Mouse (Mus musculus): ENCODE measurements around the gene Mtmr3. TPM values are rescaled to one million over a fixed set of nuclear protein-coding genes. Genes with fewer than 3 reads are reported as not detected.

Gene Mtmr3
- polyA plus RNA-seq, 1 experiment from 2014 or later, result 21.2 TPM

DNA sequence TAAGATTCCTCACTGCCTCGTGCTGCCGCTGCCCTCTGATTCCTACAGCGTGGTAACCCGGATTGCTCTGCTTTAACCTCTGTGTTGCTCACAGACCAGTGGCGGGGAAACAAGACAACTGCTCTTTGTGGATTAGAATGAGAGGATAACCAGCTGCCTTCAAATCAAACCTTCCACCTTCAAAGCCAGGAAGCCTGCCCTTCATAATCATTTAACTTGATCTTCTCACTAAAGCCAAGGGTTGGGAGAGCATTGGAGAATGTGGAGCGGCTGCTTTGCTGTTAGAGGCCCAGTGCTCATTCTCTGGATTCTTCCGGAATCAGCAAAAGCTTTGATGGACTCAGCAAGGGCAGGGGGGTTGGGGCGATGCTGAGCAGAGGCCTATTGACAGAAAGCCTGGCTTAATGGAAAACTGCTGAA, 35.2 kb upstream of the Mtmr3 start:
- 14% methylated on average over 8 of the region's 8 CpGs for WGBS
- ATAC-seq (replicated peaks; ENCODE audit: extremely low read depth, insufficient read depth, low FRiP score), result peak; percentile 37; the same call in 1 of the 2 replicates
- H3K27ac ChIP-seq (ENCODE audit: low read length), result peak overlapping the region; percentile 40

DNA sequence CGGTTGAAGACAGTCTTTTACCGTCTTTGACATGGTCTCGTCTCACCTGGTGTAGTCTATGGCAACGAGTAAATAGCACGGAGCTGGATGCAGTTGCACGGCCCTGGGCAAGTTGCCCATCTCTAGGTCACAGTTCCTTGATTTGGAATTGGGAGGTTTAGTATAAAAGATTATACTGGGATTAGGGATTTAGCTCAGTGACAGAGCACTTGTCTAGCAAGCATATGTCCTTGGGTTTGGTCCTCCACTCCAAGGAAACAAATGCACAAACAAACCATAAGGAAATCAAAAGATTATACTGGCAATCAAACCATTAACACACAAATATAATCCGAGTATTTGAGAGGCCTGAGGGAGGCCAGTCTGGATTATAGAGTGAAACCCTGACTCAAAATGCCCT, 33.0 kb upstream of the Mtmr3 start:
- 83% methylated on average over 7 of the region's 7 CpGs for WGBS
- no peaks in the 10 kb centered on the region for H3K36me3 ChIP-seq (ENCODE audit: control insufficient read depth, insufficient read depth)

More for the DNA sequence above, 35.2 kb upstream of the Mtmr3 start:
- peaks cover 13% of the 10 kb centered on the region for H3K4me1 ChIP-seq (ENCODE audit: control insufficient read depth, insufficient read depth, low read length)
- no peaks in the 10 kb centered on the region for H3K27me3 ChIP-seq (ENCODE audit: control insufficient read depth, insufficient read depth, low read length)
- no peak overlapping the region for H3K4me3 ChIP-seq (ENCODE audit: low read length)
- no peak overlapping the region for H3K4me2 ChIP-seq (ENCODE audit: low read depth, low read length)
- H3K9me3 ChIP-seq (replicated peaks; ENCODE audit: control insufficient read depth, low read length), result no peaks in the 10 kb centered on the region
- peak overlapping the region; percentile 0; the same call in 1 of the 2 replicates for H3K9ac ChIP-seq (ENCODE audit: low read length)
- no peaks in the 10 kb centered on the region for H3K36me3 ChIP-seq (ENCODE audit: control insufficient read depth, insufficient read depth)

DNA sequence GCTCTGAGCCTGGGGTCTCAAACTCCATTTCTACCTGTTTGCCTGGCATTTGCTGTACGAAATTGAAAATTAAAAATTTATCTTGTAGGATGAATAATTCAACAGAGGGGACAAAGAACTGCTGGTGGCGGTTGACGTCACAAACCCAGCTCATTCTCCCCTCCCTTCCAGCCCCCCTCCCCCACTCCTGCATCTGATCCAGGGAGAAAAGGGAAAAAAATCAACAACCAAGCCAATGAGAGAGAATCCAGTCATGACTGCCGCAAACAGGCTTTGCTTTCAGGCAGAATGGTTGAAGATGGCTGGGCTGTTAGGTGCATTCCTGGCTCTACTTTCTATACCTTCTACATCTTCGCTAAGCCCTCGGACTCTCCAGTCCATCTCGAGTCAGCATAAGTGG, 31.3 kb upstream of the Mtmr3 start:
- no peak overlapping the region for H3K27ac ChIP-seq (ENCODE audit: low read length)
- no peak overlapping the region for H3K9ac ChIP-seq (ENCODE audit: low read length)
- H3K27me3 ChIP-seq (ENCODE audit: control insufficient read depth, insufficient read depth, low read length), result no peaks in the 10 kb centered on the region
- no peak overlapping the region for H3K4me3 ChIP-seq (ENCODE audit: low read length)
- no peaks in the 10 kb centered on the region for H3K9me3 ChIP-seq (replicated peaks; ENCODE audit: control insufficient read depth, low read length)
- peaks cover 10% of the 10 kb centered on the region for H3K4me1 ChIP-seq (ENCODE audit: control insufficient read depth, insufficient read depth, low read length)
- H3K4me2 ChIP-seq (ENCODE audit: low read depth, low read length), result no peak overlapping the region
- ATAC-seq (replicated peaks; ENCODE audit: extremely low read depth, insufficient read depth, low FRiP score), result no peak
- 78% methylated on average over 7 of the region's 7 CpGs for WGBS
- no peaks in the 10 kb centered on the region for H3K36me3 ChIP-seq (ENCODE audit: control insufficient read depth, insufficient read depth)

More for the DNA sequence above, 33.0 kb upstream of the Mtmr3 start:
- Histone ChIP-seq H3K4me1 (ENCODE audit: control insufficient read depth, insufficient read depth, low read length) (peaks cover 13% of the 10 kb centered on the region), H3K4me3 (ENCODE audit: low read length) (no peak overlapping the region), H3K9ac (ENCODE audit: low read length) (no peak overlapping the region), H3K9me3 (replicated peaks; ENCODE audit: control insufficient read depth, low read length) (no peaks in the 10 kb centered on the region), H3K27ac (ENCODE audit: low read length) (no peak overlapping the region), H3K27me3 (ENCODE audit: control insufficient read depth, insufficient read depth, low read length) (no peaks in the 10 kb centered on the region), H3K4me2 (ENCODE audit: low read depth, low read length) (no peak overlapping the region)
- ATAC-seq (replicated peaks; ENCODE audit: extremely low read depth, insufficient read depth, low FRiP score), result no peak

DNA sequence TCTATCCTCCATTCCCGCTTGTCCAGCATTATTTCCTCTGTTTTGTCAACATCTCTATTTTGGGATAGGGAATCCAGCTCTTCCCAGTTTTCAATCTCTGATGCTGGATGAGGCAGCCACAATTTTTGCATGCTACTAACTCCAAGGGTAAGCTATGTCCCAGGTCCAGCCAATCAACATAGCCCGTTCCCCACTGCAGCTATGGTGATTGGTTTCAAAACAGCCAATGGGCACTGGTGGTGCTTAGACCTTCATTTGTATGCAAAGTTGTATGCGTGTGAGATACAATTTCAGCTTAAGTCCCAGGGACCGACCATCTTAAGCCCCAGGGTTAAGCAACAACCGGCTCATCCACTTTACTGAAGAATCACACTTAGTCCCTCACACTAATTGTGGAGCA, 28.3 kb upstream of the Mtmr3 start:
- ATAC-seq (replicated peaks; ENCODE audit: extremely low read depth, insufficient read depth, low FRiP score), result no peak

DNA sequence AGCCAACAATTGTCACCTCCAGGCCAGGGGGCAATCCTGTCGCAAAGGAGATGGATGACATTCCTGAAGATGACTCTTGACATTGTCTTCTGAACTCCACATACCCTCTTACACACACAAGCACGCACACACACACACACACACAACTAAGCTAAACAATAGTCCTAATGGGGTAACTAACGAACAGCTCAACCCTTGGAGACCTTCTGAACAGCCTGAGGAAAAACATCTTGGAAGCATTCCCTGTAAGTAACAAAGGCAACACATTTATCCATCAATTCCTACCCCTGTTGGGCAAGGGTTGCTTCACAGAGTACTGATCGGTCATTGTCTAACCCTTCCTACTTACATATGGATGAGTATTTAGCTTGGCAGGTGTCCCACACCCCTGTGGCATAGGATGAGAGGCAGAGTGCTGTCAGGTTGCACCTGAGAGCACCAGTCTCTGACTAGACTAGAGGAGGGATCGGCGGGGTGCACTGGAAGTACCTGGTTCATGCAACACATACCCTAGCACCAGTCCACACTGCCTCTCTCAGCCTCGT, 27.9 kb upstream of the Mtmr3 start:
- no peaks in the 10 kb centered on the region for H3K27me3 ChIP-seq (ENCODE audit: control insufficient read depth, insufficient read depth, low read length)
- no peak overlapping the region for H3K27ac ChIP-seq (ENCODE audit: low read length)
- H3K4me1 ChIP-seq (ENCODE audit: control insufficient read depth, insufficient read depth, low read length), result peaks cover 10% of the 10 kb centered on the region
- no peak for ATAC-seq (replicated peaks; ENCODE audit: extremely low read depth, insufficient read depth, low FRiP score)
- WGBS, result 72% methylated on average over 7 of the region's 7 CpGs
- no peak overlapping the region for H3K4me3 ChIP-seq (ENCODE audit: low read length)
- H3K4me2 ChIP-seq (ENCODE audit: low read depth, low read length), result no peak overlapping the region
- no peak overlapping the region for H3K9ac ChIP-seq (ENCODE audit: low read length)
- no peaks in the 10 kb centered on the region for H3K36me3 ChIP-seq (ENCODE audit: control insufficient read depth, insufficient read depth)
- no peaks in the 10 kb centered on the region for H3K9me3 ChIP-seq (replicated peaks; ENCODE audit: control insufficient read depth, low read length)

More for the DNA sequence above, 28.3 kb upstream of the Mtmr3 start:
- no peak overlapping the region for H3K4me2 ChIP-seq (ENCODE audit: low read depth, low read length)
- H3K27me3 ChIP-seq (ENCODE audit: control insufficient read depth, insufficient read depth, low read length), result no peaks in the 10 kb centered on the region
- H3K4me1 ChIP-seq (ENCODE audit: control insufficient read depth, insufficient read depth, low read length), result peaks cover 10% of the 10 kb centered on the region
- H3K36me3 ChIP-seq (ENCODE audit: control insufficient read depth, insufficient read depth), result no peaks in the 10 kb centered on the region
- no peaks in the 10 kb centered on the region for H3K9me3 ChIP-seq (replicated peaks; ENCODE audit: control insufficient read depth, low read length)
- H3K27ac ChIP-seq (ENCODE audit: low read length), result no peak overlapping the region
- 70% methylated on average over 5 of the region's 5 CpGs for WGBS
- H3K4me3 ChIP-seq (ENCODE audit: low read length), result no peak overlapping the region
- no peak overlapping the region for H3K9ac ChIP-seq (ENCODE audit: low read length)

DNA sequence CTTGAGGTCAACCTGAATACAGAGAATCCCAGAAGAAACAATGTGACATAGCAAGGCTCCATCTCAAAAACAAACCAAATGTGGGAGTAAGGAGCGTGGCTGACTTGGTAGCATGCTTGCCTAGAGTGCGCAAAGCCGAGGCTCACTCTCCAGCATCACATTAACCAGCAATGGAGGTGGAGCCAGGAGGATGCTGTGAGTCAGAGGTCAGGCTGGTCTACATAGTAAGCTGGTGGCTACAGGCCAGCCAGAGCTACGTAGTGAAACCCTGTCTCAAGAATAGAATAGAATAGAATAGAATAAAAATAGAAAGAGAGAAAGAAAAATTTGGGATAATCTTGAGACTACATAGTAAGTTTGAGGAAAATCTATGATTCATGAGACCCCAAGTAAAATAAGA, 27.2 kb upstream of the Mtmr3 start:
- Histone ChIP-seq H3K36me3 (ENCODE audit: control insufficient read depth, insufficient read depth) (no peaks in the 10 kb centered on the region), H3K9ac (ENCODE audit: low read length) (no peak overlapping the region), H3K9me3 (replicated peaks; ENCODE audit: control insufficient read depth, low read length) (no peaks in the 10 kb centered on the region), H3K4me1 (ENCODE audit: control insufficient read depth, insufficient read depth, low read length) (peaks cover 10% of the 10 kb centered on the region), H3K4me2 (ENCODE audit: low read depth, low read length) (no peak overlapping the region), H3K27me3 (ENCODE audit: control insufficient read depth, insufficient read depth, low read length) (no peaks in the 10 kb centered on the region), H3K27ac (ENCODE audit: low read length) (no peak overlapping the region), H3K4me3 (ENCODE audit: low read length) (no peak overlapping the region)
- 63% methylated on average over 4 of the region's 4 CpGs for WGBS
- no peak for ATAC-seq (replicated peaks; ENCODE audit: extremely low read depth, insufficient read depth, low FRiP score)

DNA sequence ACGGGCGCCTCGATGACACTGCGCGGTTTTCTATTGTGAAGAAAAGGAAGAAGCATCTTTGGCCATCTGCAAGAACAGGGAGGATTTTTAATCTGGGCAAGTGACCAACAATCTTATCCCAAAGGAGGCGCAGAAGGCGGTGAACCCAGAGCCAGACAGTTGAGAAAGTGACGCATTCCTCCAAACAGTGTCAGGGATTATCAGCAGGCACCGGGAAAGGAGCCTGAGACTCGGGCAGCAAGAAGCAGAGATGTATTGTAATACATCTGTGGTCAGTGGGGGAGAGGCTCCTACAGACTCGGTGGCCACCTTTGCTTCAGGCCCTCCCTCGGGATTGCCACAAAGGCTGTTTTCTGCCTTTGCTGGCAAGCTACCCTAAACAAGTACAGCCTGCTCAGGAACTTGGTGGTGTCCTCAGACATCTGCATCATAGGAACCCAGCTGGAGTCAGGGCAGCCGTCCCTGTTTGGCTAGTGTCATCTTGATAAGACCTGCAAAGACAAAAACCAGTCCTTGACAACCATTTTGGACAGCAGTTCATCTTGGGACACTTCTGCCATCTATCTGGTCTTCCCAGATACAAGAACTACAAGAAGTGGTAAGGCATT, 25.9 kb upstream of the Mtmr3 start:
- peak overlapping the region; percentile 43 for H3K9ac ChIP-seq (ENCODE audit: low read length)
- WGBS, result 31% methylated on average over 13 of the region's 13 CpGs
- H3K4me3 ChIP-seq (ENCODE audit: low read length), result peak overlapping the region; percentile 28
- peaks cover 10% of the 10 kb centered on the region for H3K4me1 ChIP-seq (ENCODE audit: control insufficient read depth, insufficient read depth, low read length)
- peak overlapping the region; percentile 57 for H3K4me2 ChIP-seq (ENCODE audit: low read depth, low read length)
- no peaks in the 10 kb centered on the region for H3K36me3 ChIP-seq (ENCODE audit: control insufficient read depth, insufficient read depth)
- no peaks in the 10 kb centered on the region for H3K9me3 ChIP-seq (replicated peaks; ENCODE audit: control insufficient read depth, low read length)
- no peak; the same call in 1 of the 2 replicates for ATAC-seq (replicated peaks; ENCODE audit: extremely low read depth, insufficient read depth, low FRiP score)
- H3K27ac ChIP-seq (ENCODE audit: low read length), result peak overlapping the region; percentile 33; the same call in 1 of the 2 replicates
- H3K27me3 ChIP-seq (ENCODE audit: control insufficient read depth, insufficient read depth, low read length), result no peaks in the 10 kb centered on the region

DNA sequence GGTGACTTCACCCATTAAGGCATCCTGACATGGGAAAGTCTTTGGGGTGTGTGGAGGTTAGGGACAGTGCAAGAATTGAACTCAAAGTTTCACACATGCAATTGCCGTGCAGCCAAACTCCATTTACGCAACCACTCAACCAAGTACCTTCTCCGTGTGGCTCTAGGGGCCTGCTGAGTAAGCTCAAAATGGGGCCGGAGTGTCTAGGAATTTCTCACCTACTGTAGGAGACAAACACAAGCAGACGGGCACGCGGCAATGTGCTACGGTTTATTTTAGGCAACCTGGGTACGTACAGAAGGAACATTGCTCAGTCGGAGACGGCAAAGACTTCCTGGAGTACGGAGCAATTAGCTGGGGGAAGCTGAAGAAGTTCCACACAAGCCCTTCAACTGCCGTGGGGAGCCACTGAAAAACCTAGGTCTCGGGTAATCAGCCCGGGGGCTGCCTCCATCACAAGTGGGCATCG, 25.4 kb upstream of the Mtmr3 start, which contains the start of gene Gm11032:
Gene Gm11032, plus strand, starts transcription at position 51 of the 469 bp plus-strand sequence.
- peak within 1 kb of the TSS; percentile 57 for H3K4me2 ChIP-seq (ENCODE audit: low read depth, low read length)
- H3K4me3 ChIP-seq (ENCODE audit: low read length), result peak within 1 kb of the TSS; percentile 28
- peak within 1 kb of the TSS; percentile 43 for H3K9ac ChIP-seq (ENCODE audit: low read length)
- peak within 1 kb of the TSS; percentile 33; the same call in 1 of the 2 replicates for H3K27ac ChIP-seq (ENCODE audit: low read length)
- 29% methylated on average over 16 of the region's 16 CpGs for WGBS
- no peaks in the 10 kb centered on the region for H3K27me3 ChIP-seq (ENCODE audit: control insufficient read depth, insufficient read depth, low read length)
- H3K9me3 ChIP-seq (replicated peaks; ENCODE audit: control insufficient read depth, low read length), result no peaks in the 10 kb centered on the region
- peak; percentile 63; the same call in 1 of the 2 replicates for ATAC-seq (replicated peaks; ENCODE audit: extremely low read depth, insufficient read depth, low FRiP score)
- H3K4me1 ChIP-seq (ENCODE audit: control insufficient read depth, insufficient read depth, low read length), result peaks cover 10% of the 10 kb centered on the region
- no peaks in the 10 kb centered on the region for H3K36me3 ChIP-seq (ENCODE audit: control insufficient read depth, insufficient read depth)

DNA sequence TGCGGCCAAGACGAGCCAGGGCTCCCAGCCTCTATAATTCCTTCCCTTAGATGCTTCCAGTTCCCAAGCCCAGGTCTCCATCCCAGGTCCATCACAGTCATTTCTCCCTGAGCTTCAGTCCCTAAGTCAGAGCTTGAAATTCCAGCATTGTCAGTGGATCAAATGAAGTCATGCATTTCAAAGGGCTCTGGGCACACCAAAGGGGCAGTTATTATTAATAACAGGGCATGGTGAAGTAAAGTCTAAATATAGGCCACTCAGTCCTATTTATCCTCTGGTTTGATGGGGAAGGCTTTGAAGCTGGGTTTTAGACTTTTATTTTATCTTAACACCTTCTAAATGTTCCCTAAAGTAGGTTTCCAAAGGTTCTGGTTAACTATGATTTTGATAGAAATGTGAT, 17.2 kb upstream of the Mtmr3 start:
- Histone ChIP-seq H3K4me3 (ENCODE audit: low read length) (no peak overlapping the region), H3K9me3 (replicated peaks; ENCODE audit: control insufficient read depth, low read length) (no peaks in the 10 kb centered on the region), H3K9ac (ENCODE audit: low read length) (0 out of 2 replicates have a peak overlapping the region, but pooled peaks have one; percentile 14), H3K27me3 (ENCODE audit: control insufficient read depth, insufficient read depth, low read length) (no peaks in the 10 kb centered on the region), H3K4me2 (ENCODE audit: low read depth, low read length) (peak overlapping the region; percentile 12; the same call in 1 of the 2 replicates), H3K36me3 (ENCODE audit: control insufficient read depth, insufficient read depth) (no peaks in the 10 kb centered on the region), H3K27ac (ENCODE audit: low read length) (peak overlapping the region; percentile 92), H3K4me1 (ENCODE audit: control insufficient read depth, insufficient read depth, low read length) (peaks cover 18% of the 10 kb centered on the region)
- 62% methylated on average over 2 of the region's 2 CpGs for WGBS
- peak; percentile 70; the same call in 1 of the 2 replicates for ATAC-seq (replicated peaks; ENCODE audit: extremely low read depth, insufficient read depth, low FRiP score)
